Mouse (Mus musculus) ovary, postnatal 10 days (tissue): ENCODE results near the gene Gm8011.
"Not testable (repeated sequence)": the region's sequence is repeated elsewhere in the genome, so short reads cannot be mapped to it uniquely, and the experiment has no call there.

Experiments
- DNase-seq: peaks from one replicate; pipeline ENCODE4 v3.0.0; 2022; ENCODE audit warnings: low spot score

Gene Gm8011

DNA sequence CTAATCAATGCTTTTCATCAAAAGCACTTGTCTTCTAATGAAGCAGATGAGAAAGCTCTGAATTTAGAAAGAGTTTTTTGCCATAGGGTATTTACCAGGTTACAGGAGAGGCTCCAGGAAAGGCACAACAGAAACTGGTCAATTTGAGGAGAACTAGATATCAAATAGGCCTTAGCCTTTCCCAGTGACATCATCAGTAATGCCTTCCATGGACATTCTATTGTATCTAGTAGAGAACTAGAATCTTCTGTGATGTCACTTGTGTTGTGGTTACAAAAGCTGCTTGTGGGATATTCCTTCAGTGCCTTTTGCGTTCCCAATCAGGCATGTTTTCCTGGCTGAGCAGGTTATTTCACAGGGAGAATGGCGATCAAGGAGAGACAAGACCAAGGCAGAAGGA is at the start of gene Gm8011:
Gene Gm8011, plus strand, starts transcription at position 301 of the 400 bp plus-strand sequence.
- DNase-seq: not testable (repeated sequence)

DNA sequence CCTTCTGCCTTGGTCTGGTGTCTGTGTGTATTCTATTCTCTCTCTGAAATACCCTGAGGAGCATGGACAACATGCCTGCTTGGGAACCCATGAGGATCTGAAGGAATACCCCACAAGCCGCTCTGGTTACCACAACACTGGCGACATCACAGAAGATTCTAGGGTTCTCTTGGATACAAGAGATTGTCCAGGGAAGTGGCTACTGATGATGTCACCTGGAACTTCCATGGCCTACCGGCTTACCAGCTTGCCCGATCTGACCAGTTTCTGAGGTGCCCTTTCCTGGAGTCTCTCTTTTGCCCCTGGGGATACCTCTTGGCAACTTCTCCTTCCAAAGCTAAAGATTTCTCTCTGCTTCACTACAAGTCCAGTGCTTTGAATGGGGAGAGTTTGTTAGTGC is 24.1 kb upstream of the Gm8011 start, which contains the start of gene Gm8005:
Gene Gm8005, minus strand, starts transcription at position 101 of the 400 bp plus-strand sequence.
- DNase-seq: not testable (repeated sequence)

DNA sequence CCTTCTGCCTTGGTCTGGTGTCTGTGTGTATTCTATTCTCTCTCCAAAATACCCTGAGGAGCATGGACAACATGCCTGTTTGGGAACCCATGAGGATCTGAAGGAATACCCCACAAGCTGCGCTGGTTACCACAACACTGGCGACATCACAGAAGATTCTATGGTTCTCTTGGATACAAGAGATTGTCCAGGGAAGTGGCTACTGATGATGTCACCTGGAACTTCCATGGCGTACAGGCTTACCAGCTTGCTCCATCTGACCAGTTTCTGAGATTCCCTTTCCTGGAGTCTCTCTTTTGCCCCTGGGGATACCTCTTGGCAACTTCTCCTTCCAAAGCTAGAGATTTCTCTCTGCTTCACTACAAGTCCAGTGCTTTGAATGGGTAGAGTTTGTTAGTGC is 38.6 kb downstream of the Gm8011 start, which contains the start of gene Gm8020:
Gene Gm8020, minus strand, starts transcription at position 101 of the 400 bp plus-strand sequence.
- not testable (repeated sequence) for DNase-seq
